Mouse (Mus musculus): ENCODE measurements around the gene Clec2l.
A peak's percentile ranks its signal among the peaks of the same experiment; 100 is the strongest.

Clec2l gene

DNA sequence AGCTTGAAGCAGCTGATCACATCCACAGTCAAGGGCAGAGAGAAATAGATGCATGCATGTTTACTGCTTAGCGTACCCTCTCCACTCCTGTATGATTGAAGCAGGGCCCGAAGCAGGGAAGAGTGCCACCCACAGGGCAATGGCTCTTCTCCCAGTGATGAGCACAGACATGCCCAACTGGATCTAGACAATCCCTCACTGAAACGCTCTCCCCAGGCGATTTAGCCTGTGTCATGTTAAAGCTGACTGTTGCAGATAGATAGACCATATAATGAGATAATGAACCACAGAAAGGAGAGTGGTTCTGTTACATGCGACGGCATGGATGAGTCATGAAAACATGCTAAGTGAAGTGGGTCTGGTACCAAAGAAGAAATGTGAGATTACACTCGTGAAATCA is 8.4 kb downstream of the Clec2l start:
- no peak for DNase-seq

DNA sequence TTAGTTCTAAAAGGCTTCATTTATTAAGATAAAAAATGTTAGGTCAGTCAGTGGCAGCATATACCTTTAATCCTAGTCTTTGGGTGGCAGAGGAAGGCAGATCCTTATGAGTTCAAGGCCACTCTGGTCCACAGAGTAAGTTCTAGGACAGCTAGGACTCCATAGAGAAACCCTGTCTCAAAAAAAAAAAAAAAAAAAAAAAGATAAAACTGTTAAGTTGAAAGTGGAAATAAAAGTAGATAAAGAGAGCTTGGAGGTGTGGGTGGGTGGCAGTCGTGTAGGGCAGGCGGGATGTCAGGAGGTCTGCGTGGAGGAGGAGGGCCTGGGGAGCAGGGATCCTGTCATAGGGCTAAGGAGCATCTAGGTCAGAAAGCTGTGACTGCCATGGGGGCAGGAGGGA is 9.1 kb downstream of the Clec2l start:
- no peak for DNase-seq

DNA sequence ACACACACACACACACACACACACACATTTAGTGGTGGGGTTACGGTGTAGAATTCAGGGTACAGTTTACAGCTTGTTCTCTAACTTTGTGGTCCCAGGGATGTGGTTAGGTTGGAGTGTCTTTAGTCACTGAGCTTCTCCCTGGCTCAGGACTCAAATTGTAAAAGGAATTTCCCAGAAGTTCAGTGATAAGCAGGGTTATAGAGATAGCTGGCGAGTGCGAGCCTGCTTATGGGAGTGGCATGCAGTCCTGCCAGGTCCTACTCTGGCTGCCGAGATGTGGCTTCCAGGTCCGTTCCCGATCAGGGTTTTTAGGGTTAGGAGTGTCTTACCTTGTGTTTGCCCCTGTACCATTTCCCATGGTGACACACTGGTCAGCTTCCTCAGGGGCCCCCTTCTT is 13.3 kb downstream of the Clec2l start:
- no peak for DNase-seq

DNA sequence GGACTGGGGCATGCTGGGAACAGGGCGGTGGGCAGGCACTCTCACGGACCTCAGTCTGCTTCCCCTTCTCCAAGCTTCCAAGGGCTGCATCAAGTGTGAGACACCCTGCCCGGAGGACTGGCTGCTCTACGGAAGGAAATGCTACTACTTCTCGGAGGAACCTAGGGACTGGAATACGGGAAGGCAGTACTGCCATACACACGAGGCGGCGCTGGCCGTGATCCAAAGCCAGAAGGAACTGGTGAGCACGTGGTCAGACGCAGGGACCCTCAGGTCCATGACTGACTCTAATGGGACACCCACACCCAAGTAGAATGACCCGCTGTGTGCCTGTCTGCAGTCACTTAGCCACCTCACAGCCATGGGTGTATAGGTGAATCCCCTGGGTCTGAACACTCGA is 13.9 kb downstream of the Clec2l start:
- no peak for DNase-seq

DNA sequence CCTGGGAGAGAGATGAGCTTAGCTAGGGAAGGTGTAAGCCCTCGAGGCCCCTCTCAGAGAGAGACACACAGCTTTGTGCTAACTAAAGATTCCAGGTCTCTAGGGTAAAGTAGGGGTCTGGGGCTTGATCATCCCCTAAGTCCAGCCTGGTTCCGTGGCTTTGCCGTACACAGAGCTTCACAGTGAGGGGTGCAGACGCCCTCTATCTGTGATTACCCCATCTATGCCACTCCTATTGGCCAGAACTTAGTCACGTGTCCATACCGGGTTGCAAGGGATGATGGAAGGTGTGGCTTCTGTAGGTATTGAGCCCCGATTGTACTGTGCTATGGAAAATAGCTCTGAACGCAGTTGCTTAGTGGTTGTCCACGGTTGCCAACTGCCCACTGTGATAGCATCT is 14.8 kb downstream of the Clec2l start:
- DNase-seq = no peak

DNA sequence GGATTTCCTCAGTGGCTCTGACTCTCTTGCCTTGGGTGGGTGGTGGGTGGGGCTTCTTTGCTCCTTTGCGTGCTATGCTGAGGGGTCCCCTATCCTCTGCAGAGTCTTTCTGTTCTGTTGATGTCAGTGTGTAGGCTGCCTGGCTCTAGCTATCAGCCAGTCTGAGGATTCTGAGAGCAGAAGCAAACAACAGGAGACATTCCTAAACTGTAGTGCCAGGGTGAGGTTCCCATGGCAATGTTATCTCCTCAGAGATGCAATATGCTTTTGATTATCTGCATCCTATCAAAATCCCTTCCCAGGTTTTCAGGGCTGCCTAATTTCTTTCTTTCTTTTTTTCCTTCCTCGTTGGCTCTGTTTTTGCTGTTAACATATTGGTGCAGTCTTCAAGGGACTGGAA is 19.7 kb downstream of the Clec2l start:
- DNase-seq = no peak

DNA sequence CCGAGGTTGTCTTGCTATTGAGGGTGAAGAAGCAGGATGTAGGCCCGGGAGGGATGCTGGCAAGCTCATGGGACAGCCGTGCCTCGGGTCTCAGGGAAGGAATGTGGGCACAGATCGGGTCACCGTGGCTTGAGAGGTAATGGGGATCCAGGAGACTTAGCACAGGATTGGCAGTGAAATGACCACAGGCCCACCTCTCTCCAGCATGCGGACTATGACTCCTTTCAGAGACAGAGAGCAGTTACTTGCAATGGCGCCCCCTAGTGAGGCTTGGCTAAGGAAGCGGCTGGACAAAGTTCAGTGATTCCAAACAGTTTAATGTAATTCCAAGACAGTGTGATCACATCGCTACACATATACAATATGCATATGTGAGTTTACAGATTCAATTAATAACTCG is 24.3 kb downstream of the Clec2l start:
- DNase-seq = peak; percentile 66

DNA sequence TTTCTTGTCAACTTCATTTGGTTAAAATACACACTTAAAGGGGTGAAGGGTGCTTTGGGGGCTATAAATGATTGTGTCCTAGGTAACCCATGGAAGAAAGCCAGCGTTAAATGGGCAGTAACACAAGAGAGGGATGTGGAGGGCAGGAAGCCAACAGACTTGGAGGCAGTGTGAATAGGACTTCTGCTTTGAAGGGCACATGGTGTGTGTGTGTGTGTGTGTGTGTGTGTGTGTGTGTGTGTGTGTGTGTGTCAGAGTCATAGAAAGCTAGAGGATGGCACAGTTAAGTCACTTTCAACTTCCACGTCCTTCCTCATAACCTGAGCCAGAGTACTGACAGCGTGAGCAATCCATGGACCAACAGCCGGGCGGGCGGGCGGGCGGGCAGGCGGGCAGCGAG is 26.0 kb downstream of the Clec2l start:
- DNase-seq = no peak

DNA sequence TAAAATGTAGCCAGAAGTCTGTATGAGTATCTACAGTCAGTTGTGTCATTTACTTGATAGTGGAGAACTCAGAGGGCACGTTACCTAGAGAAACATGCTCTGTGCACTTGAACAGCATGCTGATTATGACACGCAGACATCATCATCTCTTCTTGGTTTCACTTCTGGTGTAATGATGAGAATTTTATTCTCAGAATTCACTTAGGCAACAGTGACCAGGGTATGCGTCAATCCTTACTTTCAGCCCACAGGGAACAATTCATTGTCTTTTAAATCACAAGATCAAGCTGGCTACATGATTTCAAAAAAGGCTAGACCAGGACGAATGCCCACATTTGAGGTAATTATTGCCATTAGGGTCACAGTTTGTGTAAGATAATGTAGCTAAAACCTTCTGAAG is 27.7 kb downstream of the Clec2l start:
- no peak for DNase-seq

DNA sequence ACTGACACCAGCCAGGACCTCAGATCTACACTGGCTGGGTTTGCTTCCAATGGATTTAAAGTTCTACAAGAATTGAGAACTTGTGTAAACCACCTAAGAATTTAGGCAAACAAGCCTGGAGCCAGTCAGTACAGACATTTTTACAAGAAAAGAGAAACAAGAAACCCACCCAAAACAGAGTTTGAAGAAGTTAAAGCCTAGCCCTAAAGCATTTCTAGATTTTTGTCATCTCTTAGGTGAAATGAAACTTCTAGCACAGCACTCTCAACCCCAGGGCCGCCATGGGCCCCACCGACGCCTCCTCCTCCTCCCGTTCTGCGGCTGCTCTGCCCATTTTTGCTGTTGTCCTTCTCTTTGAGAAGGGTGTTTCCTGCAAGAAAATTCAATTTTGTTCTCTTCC is 28.2 kb downstream of the Clec2l start:
- DNase-seq = no peak

DNA sequence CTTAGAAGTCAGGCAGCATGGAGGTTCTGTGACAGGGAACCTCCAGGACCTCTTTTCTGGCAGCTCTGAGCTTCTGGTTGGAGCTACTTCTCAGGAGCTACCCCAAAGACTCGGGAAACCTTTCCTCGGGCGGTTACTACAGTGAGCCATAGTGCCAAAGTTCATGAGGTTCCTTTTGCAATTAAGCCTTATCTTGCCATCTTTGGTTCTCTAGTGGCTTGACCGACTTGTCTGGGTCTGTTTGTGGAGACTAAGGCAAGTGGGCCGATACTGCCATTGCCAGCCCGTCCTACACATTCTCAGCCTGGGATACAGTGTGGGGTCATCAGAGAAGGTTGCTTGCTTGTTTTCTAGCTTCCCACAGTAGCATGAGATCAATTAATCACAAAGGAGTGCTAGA is 29.7 kb downstream of the Clec2l start:
- no peak for DNase-seq

DNA sequence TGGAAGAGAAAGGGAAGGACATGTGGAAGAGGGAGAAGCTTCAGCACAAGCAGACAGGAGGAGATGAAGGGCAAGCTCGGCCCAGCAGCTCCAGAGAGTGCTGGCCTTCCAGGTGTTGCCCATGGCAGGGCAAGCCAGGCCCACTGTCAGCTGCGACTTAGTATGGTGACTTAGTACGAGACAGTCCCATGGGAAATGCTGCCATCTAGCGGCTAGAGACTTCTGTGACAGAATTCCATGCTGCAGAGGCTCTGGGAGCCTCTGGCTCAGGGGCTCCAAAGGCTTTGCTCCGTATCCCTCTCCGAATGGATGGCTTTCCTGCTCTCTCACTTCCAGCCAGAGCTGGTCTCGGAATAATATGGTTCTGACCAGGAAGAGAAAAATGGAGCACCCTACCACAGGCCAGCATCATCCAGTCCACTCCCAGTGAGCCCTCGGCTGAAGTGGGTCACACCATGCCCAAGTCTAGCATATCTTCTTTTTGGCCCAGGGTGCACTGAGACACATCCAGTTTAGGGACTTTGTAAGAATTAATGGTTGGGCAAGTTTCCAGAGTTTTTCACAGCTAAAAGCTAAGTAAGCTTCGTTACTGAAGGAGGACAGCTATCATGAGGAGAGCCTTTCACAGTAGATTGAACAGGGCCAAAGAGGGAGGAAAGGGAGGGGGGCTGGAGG is 32.6 kb downstream of the Clec2l start:
- peak; percentile 82 for DNase-seq

DNA sequence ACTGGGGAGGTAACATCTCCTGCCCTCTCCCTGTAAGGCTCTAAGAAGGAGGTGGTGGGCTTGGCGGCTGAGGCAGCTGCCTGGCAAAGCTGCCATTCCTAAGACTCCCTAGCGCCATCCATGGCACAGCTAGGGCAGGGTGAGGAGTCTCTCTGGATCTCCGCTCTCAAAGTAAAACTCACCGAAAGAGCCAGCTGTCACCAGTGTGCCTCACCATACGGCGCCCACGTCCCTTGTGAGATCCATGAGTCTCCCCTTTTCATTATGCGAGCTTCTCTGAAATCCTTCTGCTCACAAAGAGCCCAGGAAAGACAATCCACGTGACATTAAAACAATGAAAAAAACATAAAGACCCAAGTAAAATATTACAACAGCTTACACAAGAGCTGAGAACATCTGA is 33.7 kb downstream of the Clec2l start:
- DNase-seq = no peak

DNA sequence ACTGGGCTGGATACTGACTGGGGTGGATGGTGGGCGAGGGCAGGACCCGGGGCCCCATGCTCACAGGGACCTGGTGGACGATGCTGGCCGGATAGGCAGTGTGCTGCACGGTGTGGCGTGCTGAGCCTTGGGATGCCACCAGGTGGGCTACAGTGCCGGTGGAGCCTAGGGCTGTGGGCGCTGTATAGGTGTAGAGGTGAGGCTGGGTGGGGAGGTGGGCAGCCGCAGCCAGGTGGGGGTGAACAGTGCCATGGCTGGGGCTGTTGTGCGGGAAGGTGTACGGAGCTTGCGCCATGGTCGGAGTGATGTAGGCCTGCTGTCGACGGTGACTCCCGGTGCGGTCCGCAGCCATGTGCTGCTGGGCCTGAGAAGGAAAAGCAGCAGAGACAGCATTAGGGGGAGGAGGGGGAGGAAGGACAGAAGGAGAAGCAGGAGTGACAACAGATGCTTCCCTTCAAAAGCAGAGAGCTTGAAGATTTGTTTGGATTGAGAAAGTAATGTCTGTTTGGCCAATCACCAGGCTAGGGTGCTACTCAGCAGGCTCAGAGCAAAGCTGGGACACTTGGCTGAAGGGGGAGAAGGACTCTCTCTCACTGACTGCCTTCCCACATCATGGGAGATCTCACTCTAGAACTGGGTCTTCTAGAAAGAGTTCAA is 35.5 kb downstream of the Clec2l start:
- DNase-seq = no peak

DNA sequence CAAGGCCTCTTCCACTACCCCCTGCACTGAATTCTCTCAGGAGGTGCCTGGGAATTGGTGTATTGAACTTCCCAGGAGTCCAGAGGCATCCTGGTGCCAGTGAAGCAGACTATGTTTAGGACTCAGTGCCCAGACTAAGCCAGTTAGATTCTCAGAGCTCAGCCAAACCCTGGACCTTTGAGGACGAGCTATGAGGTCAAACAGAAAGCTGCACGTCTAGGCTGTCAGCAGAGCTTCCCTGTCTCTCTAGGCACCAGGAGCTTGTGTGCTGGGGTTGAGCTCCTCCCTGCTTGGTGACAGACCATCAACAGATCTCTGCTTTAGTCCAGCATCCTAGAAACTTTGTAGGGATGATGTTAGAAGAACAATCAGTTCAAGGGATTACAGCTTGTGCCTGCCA is 38.6 kb downstream of the Clec2l start:
- no peak for DNase-seq

DNA sequence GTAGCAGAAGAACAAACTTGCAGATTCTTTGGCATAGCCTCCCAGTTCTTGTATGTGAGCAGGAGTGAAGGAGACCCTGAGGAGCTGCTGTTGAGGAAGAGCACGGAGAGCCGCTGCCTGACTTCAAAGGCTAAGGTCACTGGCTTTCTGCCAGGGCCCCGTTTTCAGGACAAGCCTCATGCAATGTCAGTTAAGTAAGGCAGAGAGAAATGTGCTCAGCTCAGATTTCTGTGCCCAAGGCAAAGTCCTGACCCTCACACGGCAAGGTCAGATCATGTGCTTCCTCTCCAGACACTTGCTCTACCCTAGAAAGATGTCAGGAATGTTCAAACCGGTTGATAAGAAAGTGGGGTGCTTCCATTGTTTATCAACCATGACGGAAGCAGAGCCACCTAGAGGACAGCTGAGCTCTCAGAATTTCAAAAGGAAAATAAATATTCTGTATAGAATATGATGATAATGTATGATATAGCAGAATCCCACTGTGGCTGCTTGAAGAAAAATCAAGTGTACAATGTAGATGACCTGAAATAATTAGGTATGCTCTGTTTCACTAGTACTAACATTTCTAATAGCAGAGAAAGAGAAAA is 40.0 kb downstream of the Clec2l start:
- DNase-seq = no peak

DNA sequence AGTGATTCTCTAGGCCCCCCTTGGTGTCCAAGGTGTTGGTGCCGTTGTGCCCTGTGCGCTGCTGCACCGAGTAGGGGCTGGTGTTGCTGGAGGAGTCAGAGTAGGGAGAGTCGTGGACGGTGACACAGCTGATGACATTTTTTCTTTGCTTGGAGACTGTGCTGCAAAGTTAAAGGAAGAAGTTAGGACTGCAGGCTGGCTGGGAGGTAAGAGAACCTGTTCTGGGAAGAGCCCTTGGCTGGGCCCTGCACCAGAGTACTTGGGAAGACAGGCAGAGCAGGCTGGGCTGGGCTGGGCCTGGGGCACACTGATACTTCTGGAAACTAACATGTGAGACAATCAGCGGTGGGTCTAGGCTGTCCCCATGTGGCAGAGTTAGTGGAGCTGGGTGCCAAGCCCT is 40.7 kb downstream of the Clec2l start:
- no peak for DNase-seq

DNA sequence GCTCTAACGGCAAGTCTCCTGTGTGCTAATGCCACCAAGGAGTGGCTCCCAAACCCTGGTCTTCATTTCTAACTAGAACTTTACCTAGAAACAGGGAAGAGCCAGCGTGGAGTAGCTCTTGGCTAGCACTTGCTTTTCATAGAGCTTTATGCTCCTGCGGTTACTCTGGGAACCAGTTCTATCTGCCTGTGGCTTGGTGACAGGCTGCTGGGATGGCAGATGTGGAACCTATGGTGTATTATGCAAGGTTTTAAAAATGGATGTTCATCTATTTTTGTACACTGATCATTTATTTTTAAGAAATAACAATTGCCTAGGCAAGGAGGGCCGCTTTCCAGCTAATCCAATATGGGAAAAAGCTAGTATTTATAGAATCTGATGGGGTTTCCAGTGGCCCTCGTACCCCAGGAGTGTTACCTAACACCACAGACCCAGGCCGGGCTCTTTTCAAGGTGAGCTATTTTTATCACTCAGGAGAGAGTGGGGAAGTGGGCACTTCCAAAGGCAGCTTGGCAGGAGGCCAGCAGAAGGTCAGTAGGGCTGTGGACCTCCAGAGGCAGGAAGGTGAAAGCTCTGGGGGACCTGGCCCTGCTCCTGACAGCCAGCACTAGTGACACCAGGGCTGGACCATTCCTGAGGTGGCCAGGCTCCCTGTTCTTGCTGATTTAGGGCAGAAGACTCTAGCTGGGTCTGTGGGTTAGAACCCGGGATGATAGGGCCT is 41.6 kb downstream of the Clec2l start:
- DNase-seq = no peak

DNA sequence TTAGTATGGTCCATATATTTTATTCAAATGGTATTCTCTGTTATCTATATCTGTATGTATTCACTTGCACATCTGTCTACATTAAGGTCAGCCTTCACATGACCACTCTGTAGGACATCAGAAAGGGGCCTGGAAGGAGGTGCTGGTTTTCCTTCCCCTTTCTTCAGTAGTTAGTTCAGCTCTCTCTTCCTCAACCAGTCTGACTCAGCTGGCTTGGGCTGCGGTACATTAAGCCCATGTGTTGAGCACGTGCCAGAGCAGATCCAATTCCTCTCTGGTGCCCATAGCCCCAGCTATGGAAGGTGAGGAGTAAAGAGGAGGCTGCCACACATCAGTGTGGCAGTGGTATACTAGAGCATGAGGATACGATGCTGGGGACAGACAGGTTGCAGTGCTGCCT is 47.6 kb downstream of the Clec2l start:
- DNase-seq = no peak

DNA sequence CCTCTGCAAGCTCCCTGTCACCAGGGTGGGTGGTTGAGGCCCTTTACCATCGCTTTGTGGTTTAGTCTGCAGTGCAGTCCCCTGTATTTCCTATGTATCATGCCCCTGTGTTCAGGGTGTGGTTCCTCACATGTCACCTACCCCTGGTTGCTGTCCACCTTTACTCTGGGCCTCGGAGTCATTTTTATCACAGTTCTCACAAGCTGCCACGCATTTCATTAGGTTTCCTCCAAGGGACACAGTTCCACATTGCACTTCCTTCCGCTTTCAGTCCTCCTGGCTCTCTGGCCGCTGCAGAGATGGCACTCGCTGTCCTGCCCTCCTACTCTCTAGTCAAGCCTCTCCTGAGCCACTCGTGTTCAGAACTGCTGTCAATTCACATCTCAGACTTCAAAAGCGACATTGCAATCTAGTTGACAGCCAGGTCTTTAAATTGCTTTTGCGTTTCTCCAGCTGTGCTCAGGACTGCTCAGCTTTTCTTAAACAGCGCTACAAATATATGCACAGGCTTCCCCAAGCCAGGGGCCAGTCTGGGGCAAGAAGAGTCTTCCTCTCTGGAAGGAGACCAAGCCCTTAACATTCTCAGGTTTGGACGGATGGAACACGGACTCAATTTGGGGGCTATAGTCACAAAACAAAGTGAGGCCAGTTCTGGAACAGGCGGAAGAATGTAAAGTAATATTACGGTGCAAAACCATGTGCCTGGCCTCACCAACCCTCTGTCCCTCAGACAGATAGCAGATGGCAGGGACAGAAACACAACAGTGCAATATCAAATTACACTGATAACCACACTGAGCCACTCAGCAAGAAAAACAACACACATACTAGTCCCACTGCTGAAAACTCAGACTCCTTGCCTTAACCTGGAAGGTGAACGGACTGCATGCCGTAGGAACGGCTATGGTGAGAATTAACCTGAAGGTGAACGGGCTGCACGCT is 51.4 kb downstream of the Clec2l start:
- DNase-seq = no peak

DNA sequence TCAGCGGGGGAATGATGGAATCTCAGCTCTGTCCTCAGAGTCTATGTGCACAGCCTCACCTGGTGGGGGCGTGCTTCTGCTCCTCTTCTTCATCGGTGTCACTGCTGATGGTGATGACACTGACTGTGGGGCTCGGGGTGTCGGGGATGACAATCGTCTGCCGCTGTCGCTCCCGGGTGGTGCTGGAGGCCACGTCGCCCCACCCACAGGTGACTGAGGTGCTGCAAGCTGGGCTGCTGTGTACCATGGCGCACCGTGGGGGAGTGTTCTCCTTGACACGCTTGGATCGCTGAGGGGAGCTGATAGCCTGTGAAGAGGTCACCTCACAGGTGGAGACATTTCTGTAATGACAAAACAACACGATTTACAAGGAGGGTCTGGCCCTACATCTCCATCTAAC is 53.0 kb downstream of the Clec2l start:
- no peak for DNase-seq

DNA sequence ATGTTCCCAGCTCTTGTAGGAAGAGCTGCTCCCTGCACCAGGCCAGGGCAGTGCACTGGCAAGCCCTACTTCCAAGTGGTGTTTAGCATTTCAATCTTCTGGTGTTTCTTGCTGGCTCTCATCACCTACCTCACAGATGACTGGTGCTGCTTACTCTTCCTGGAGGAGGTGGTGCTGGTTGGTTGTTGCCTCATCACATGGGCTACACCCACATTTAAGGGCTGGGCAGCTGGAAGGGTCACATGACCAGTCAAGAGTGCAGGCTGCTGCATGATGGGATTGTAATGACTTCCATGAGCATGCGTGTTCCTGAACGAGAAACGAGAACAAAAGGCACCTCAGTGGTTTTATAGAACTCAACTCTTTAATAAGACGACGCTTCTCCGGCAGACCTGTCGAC is 55.8 kb downstream of the Clec2l start:
- DNase-seq = no peak

DNA sequence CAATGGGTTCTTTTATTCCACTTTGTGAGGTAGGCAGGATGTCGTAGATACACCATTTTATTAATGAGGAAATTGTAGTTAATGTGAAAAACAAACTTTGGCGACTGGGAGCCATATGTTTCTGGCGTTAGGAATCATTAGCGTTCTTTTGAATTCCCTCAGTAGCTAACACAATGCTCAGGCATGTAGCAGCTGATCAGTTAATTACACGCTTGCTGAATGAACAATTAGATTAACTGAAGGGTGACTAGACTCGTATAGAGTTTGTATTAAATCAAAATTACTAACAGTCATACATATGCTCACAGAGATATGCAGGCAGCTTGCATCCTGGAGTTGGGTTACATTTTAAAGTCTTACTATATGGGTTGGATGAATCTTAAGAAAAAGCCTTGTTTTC is 56.4 kb downstream of the Clec2l start:
- no peak for DNase-seq
